Mouse (Mus musculus): ENCODE data around the gene Pde4d. TPM values are rescaled to one million over a fixed set of nuclear protein-coding genes. Genes with fewer than 3 reads are reported as not detected.

Gene Pde4d
- polyA plus RNA-seq, 2 experiments, result 11.7 to 17.3 TPM

- no peak overlapping the region for H3K4me3 ChIP-seq (replicated peaks; ENCODE audit: low read length)
- no peak overlapping the region for H3K9ac ChIP-seq (ENCODE audit: low read depth, low read length, severe bottlenecking)
- ATAC-seq (ENCODE audit: low FRiP score, low read depth) (no peak), DNase-seq (ENCODE audit: low spot score) (no peak)
- H3K36me3 ChIP-seq (ENCODE audit: control insufficient read depth, insufficient read depth, low read length), result no peaks in the 10 kb centered on the region
- H3K4me1 ChIP-seq (ENCODE audit: control insufficient read depth, insufficient read depth, low read length), result 0 out of 2 replicates have a peak, but pooled peaks cover 4% of the 10 kb centered on the region
- H3K4me2 ChIP-seq (replicated peaks; ENCODE audit: low read depth, low read length, severe bottlenecking), result no peak overlapping the region
- H3K9me3 ChIP-seq (ENCODE audit: control insufficient read depth, low read length), result no peaks in the 10 kb centered on the region
- no peaks in the 10 kb centered on the region for H3K27me3 ChIP-seq (ENCODE audit: control insufficient read depth, insufficient read depth, low read length)
- H3K27ac ChIP-seq (replicated peaks; ENCODE audit: low read depth, low read length), result no peak overlapping the region
- TF ChIP-seq POLR2A (IDR thresholded peaks at IDR 0.05; ENCODE audit: borderline replicate concordance, extremely low read depth, insufficient read depth, insufficient read length), result no peak
Observed at GRCm38 (mm10) chr13:108465755-108466154, 16.0 kb downstream of the Pde4d start.

GRCm38 (mm10) chr13:108467046-108467445 lies 17.3 kb downstream of the Pde4d start:
- Histone ChIP-seq H3K4me3 (replicated peaks; ENCODE audit: low read length) (no peak overlapping the region), H3K9me3 (ENCODE audit: control insufficient read depth, low read length) (no peaks in the 10 kb centered on the region), H3K27ac (replicated peaks; ENCODE audit: low read depth, low read length) (no peak overlapping the region), H3K27me3 (ENCODE audit: control insufficient read depth, insufficient read depth, low read length) (no peaks in the 10 kb centered on the region), H3K36me3 (ENCODE audit: control insufficient read depth, insufficient read depth, low read length) (no peaks in the 10 kb centered on the region), H3K4me2 (replicated peaks; ENCODE audit: low read depth, low read length, severe bottlenecking) (no peak overlapping the region), H3K4me1 (ENCODE audit: control insufficient read depth, insufficient read depth, low read length) (0 out of 2 replicates have a peak, but pooled peaks cover 4% of the 10 kb centered on the region), H3K9ac (ENCODE audit: low read depth, low read length, severe bottlenecking) (no peak overlapping the region)
- no peak for TF ChIP-seq POLR2A (IDR thresholded peaks at IDR 0.05; ENCODE audit: borderline replicate concordance, extremely low read depth, insufficient read depth, insufficient read length)
- WGBS, result 18% methylated on average over 1 of the region's 1 CpGs
- DNase-seq (ENCODE audit: low spot score) (no peak), ATAC-seq (ENCODE audit: low FRiP score, low read depth) (no peak)

GRCm38 (mm10) chr13:108480451-108480850 lies 30.7 kb downstream of the Pde4d start:
- Histone ChIP-seq H3K27ac (replicated peaks; ENCODE audit: low read depth, low read length) (no peak overlapping the region), H3K9me3 (ENCODE audit: control insufficient read depth, low read length) (no peaks in the 10 kb centered on the region), H3K9ac (ENCODE audit: low read depth, low read length, severe bottlenecking) (no peak overlapping the region), H3K4me3 (replicated peaks; ENCODE audit: low read length) (no peak overlapping the region), H3K4me1 (ENCODE audit: control insufficient read depth, insufficient read depth, low read length) (no peaks in the 10 kb centered on the region), H3K4me2 (replicated peaks; ENCODE audit: low read depth, low read length, severe bottlenecking) (no peak overlapping the region), H3K36me3 (ENCODE audit: control insufficient read depth, insufficient read depth, low read length) (no peaks in the 10 kb centered on the region), H3K27me3 (ENCODE audit: control insufficient read depth, insufficient read depth, low read length) (no peaks in the 10 kb centered on the region)
- 91% methylated on average over 3 of the region's 3 CpGs for WGBS
- TF ChIP-seq POLR2A (IDR thresholded peaks at IDR 0.05; ENCODE audit: borderline replicate concordance, extremely low read depth, insufficient read depth, insufficient read length), result no peak
- ATAC-seq (ENCODE audit: low FRiP score, low read depth) (no peak), DNase-seq (ENCODE audit: low spot score) (no peak)

DNA sequence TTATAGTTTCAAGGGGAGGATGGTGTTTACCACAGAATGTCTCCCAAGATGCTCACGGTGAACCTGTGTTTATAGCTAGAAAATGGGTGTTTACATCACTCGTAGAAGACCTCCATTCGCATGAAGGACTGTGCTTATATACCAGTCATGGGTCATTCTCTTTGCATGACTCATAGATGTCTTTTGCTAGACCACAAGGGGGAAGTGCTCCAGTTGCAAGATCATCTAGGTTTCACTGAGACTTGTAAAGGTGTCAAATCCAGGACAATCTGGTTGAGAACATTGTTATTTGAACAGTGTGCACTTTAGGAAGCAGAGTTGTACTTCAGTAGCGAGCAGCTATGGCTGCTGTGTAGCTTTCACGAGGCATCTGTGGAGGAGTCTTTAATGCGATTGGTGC lies 35.3 kb downstream of the Pde4d start:
- Histone ChIP-seq H3K36me3 (ENCODE audit: control insufficient read depth, insufficient read depth, low read length) (no peaks in the 10 kb centered on the region), H3K4me2 (replicated peaks; ENCODE audit: low read depth, low read length, severe bottlenecking) (no peak overlapping the region), H3K9me3 (ENCODE audit: control insufficient read depth, low read length) (no peaks in the 10 kb centered on the region), H3K9ac (ENCODE audit: low read depth, low read length, severe bottlenecking) (no peak overlapping the region), H3K4me1 (ENCODE audit: control insufficient read depth, insufficient read depth, low read length) (no peaks in the 10 kb centered on the region), H3K4me3 (replicated peaks; ENCODE audit: low read length) (no peak overlapping the region), H3K27me3 (ENCODE audit: control insufficient read depth, insufficient read depth, low read length) (no peaks in the 10 kb centered on the region), H3K27ac (replicated peaks; ENCODE audit: low read depth, low read length) (no peak overlapping the region)
- ATAC-seq (ENCODE audit: low FRiP score, low read depth) (no peak), DNase-seq (ENCODE audit: low spot score) (no peak)
- 80% methylated on average over 6 of the region's 6 CpGs for WGBS
- no peak for TF ChIP-seq POLR2A (IDR thresholded peaks at IDR 0.05; ENCODE audit: borderline replicate concordance, extremely low read depth, insufficient read depth, insufficient read length)

DNA sequence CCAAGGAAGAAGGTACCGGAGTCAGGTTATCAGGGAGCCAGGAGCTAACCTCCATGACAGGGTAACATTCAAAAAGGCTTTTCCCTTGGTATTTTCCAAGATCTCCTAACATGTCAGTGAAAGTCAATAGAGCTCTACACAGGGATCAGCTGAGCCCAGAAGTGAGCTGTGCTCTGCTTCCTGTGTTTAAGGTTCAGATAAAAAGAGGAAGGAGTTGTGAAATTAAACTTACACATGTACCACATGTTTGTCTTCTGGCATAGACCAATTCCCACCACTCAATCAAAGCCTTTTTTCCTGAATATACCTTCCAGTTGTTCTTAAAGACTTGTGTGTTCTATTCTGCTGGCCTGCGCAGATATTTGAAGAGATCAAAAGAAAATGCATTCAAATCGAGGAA lies 37.3 kb downstream of the Pde4d start:
- Histone ChIP-seq H3K9me3 (ENCODE audit: control insufficient read depth, low read length) (no peaks in the 10 kb centered on the region), H3K4me3 (replicated peaks; ENCODE audit: low read length) (no peak overlapping the region), H3K27me3 (ENCODE audit: control insufficient read depth, insufficient read depth, low read length) (no peaks in the 10 kb centered on the region), H3K27ac (replicated peaks; ENCODE audit: low read depth, low read length) (no peak overlapping the region), H3K4me1 (ENCODE audit: control insufficient read depth, insufficient read depth, low read length) (no peaks in the 10 kb centered on the region), H3K9ac (ENCODE audit: low read depth, low read length, severe bottlenecking) (no peak overlapping the region), H3K4me2 (replicated peaks; ENCODE audit: low read depth, low read length, severe bottlenecking) (no peak overlapping the region), H3K36me3 (ENCODE audit: control insufficient read depth, insufficient read depth, low read length) (no peaks in the 10 kb centered on the region)
- TF ChIP-seq POLR2A (IDR thresholded peaks at IDR 0.05; ENCODE audit: borderline replicate concordance, extremely low read depth, insufficient read depth, insufficient read length), result no peak
- ATAC-seq (ENCODE audit: low FRiP score, low read depth), result no peak
- no peak for DNase-seq (ENCODE audit: low spot score)
- WGBS, result 83% methylated on average over 3 of the region's 3 CpGs

- no peaks in the 10 kb centered on the region for H3K9me3 ChIP-seq (ENCODE audit: control insufficient read depth, low read length)
- no peak overlapping the region for H3K27ac ChIP-seq (replicated peaks; ENCODE audit: low read depth, low read length)
- H3K4me3 ChIP-seq (replicated peaks; ENCODE audit: low read length), result no peak overlapping the region
- no peak for DNase-seq (ENCODE audit: low spot score)
- no peaks in the 10 kb centered on the region for H3K36me3 ChIP-seq (ENCODE audit: control insufficient read depth, insufficient read depth, low read length)
- no peaks in the 10 kb centered on the region for H3K27me3 ChIP-seq (ENCODE audit: control insufficient read depth, insufficient read depth, low read length)
- ATAC-seq (ENCODE audit: low FRiP score, low read depth), result no peak
- no peak overlapping the region for H3K9ac ChIP-seq (ENCODE audit: low read depth, low read length, severe bottlenecking)
- H3K4me2 ChIP-seq (replicated peaks; ENCODE audit: low read depth, low read length, severe bottlenecking), result no peak overlapping the region
- no peaks in the 10 kb centered on the region for H3K4me1 ChIP-seq (ENCODE audit: control insufficient read depth, insufficient read depth, low read length)
- TF ChIP-seq POLR2A (IDR thresholded peaks at IDR 0.05; ENCODE audit: borderline replicate concordance, extremely low read depth, insufficient read depth, insufficient read length), result no peak
Observed at GRCm38 (mm10) chr13:108489825-108490224, 40.1 kb downstream of the Pde4d start.

Data from limb, embryonic 14.5 days (tissue).